Mouse (Mus musculus): ENCODE data around the gene Hsdl2.

The Hsdl2 gene

GRCm38 (mm10) chr4:59668050-59668449 is 86.7 kb downstream of the Hsdl2 start:
- TF ChIP-seq GATA4 (IDR thresholded peaks at IDR 0.05; ENCODE audit: insufficient replicate concordance, low read length), result no peak
